Mouse (Mus musculus) NIH3T3 (cell line): ENCODE results near the gene Prpf8.
A peak's percentile ranks its signal among the peaks of the same experiment; 100 is the strongest.

Experiments
- DNase-seq: peaks from one replicate; pipeline ENCODE4 v3.0.0-alpha.2; 2012; ENCODE audit warnings: low read depth

Prpf8 gene

GRCm38 (mm10) chr11:75459751-75460102, 26.9 kb upstream of the Prpf8 start:
- no peak for DNase-seq

- peak; percentile 96 for DNase-seq
Measured at GRCm38 (mm10) chr11:75460103-75460843, 26.3 kb upstream of the Prpf8 start.

GRCm38 (mm10) chr11:75460844-75461742, 25.5 kb upstream of the Prpf8 start, which contains the start of gene Tlcd2:
Gene Tlcd2, plus strand, starts transcription at chr11:75461715.
- peak; percentile 100 for DNase-seq

DNA sequence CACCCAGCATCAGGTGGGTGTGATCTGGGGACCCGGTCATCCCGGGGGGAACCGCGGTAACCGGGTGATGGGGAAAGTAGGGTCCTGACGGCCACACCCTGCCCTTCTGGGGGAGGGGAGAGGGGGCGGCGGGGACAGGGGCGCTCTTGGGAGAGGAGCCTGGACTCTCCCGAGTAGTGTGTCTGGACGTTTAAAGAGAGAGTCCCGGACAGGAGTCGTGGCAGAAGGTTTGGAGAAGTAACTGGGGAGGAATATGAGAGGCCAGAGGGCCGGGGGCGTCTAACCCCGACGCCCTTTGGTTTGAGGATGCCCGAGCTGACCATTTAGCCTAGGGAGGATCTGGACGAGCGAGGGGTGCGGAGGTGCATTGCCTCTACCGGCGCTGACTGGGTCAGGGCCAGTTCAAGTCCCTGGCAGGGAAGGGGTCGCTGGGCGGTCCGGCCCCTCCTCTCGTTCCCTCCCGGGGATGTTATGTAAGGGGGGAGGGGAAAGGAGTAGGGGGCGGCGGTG, 24.8 kb upstream of the Prpf8 start:
- no peak for DNase-seq

DNA sequence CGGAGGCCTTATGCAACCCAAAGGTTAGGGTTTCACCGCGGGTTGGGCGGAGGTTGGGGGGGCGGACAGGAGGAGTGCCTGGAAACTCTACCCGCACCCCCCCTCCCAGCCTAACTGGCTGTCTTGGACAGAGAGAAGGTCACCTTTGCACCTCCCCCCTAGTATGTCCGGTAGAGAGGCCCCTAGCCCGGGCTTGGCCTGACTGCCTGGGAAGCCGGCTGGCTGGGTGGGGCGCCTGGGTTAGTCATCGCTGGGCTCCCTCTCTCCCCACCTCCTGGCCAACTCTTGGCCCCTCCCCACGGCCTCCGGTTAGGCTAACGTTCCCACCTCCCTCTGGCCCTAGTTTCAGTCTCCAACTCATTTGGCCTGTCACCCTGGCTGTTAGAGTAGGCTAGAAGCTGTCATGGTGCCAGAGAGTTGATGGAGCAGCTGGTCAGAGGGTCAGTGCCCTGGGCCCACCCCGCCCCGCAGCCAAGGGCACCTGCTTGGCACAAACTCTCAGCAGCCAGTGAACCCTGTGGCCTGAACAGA, 24.3 kb upstream of the Prpf8 start:
- peak; percentile 95 for DNase-seq

DNA sequence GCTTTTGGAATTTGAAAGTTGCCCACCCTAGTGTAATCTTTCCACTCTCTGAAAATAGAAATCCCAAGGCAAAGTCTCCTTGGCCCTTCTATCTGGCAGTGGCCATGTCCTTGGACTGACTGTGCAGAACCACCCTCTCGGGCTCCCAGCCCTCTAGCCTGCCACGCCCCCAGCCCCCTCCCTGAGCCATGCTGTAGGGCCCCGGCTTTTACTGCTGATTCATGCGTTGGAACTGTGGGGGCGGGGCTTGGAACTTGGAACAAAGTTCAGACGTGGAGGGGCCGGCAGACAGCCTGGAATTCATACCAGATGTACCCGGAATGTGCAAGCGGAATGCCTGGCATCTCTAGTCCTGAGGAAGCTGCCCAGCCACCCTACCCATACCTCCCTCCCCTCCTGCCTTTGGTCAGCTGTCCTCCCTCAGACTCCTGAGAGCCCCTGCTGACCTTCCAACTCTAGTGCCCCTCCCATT, 23.7 kb upstream of the Prpf8 start:
- peak; percentile 99 for DNase-seq

- no peak for DNase-seq
Measured at GRCm38 (mm10) chr11:75463624-75464023, 23.0 kb upstream of the Prpf8 start.

GRCm38 (mm10) chr11:75464417-75464816, 22.2 kb upstream of the Prpf8 start:
- DNase-seq, result no peak

DNA sequence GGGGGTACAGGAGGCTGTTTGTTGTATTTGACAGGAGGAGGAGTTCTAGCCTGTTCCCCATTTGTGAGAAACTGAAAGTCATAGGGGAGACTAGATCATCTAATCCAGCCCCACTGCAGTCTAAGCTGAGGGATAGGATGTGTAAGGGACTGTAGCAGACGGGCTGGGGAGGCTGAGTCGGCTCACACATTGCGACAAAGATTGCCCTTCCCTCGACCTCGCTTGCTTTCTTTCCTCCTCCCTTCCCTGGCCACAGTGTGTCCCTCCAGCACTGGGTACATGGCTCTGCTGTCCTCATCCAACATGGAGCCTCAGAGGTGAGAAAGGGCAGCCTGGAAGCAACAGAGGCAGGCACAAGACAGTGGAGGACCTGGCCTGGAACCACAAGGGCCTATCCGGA, 21.6 kb upstream of the Prpf8 start:
- DNase-seq, result no peak

GRCm38 (mm10) chr11:75466731-75467505, 19.7 kb upstream of the Prpf8 start:
- DNase-seq, result peak; percentile 41

GRCm38 (mm10) chr11:75467512-75468215, 19.0 kb upstream of the Prpf8 start:
- DNase-seq, result no peak

DNA sequence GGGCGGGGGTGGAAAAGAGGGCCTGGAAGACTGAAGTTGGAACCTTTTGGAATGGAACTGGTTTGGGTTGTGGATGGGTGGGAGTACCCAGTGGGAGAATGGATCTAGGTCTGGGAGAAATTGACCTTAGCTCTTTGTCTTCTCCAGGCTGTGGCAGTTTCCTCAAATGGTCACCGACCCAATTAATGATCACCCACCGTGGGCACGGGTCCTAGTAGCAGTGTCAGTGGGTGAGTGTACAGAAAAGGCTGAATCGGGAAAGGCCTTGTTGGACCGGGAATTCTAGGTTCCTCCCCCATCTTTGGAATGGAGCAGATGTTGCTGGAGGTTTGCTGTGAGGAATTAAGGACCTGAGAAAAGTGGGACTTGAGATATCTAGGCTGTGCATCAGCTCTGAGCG, 18.2 kb upstream of the Prpf8 start:
- no peak for DNase-seq

DNA sequence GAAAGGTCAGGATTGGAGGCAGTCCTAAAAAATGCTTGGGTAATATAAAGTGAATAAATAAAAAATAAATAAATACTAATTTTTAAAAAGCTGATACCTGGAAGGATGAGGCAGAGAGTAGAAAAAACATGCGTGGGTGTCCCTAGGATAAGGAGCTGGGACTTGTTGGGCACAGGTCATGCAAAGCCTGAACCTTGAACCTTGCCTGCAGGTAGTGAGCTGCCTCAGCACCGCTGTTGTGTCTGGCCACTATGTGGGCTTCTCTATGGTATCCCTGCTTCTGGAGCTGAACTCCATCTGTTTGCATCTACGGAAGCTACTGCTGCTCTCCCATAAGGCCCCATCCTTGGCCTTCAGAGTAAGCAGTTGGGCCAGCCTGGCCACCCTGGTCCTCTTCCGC, 17.4 kb upstream of the Prpf8 start:
- DNase-seq, result no peak

- peak; percentile 83 for DNase-seq
Measured at GRCm38 (mm10) chr11:75470675-75471074, 15.9 kb upstream of the Prpf8 start.

DNA sequence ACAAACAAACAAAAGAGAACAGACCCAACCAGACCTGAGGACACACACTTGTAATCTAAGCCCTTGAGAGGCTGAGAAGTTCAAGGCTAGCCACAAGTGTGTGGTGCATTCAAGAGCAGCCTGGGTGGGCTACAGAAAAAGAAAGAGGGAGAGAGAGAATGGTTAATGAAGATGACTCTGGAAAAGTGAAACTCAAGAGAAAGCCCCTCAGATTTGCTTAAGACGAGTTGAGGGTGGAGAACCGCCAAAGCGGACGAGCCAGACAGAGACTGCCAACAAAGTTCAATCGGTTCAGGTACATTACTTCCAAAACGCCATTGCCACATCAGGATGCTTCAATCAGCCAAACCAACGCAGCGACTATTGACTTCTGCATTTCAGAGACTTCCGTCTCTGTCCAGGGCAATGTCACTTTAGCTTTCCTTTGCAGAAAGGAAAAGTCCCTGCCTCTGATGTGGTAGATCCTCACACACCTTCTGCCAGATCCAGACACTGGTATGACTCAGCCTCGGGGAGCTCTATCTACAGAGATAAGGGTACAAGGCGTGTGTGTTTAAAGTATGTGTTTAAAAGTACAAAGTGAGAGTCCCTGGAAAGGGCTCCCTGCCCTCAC, 14.0 kb upstream of the Prpf8 start:
- DNase-seq, result no peak

- no peak for DNase-seq
Measured at GRCm38 (mm10) chr11:75473376-75473775, 13.2 kb upstream of the Prpf8 start.

DNA sequence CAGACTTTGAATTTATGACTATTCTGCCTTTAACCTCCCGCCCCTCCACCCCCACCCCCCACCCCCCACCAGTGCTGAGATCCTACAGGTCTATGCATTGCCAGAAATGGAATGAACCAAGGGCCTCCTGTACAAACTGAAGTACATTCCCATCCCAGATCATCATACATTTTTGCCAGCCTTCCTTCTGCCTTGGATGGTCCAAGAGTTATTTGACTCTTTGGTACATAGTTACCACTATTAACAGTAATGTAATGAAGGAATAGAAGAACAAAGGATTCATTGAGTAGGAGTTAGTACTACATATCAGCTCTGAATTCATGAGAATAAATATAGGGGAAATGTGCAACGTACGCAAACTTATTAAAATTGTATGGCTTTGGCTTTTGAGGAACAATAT, 424 bp upstream of the Prpf8 start:
- DNase-seq, result no peak

DNA sequence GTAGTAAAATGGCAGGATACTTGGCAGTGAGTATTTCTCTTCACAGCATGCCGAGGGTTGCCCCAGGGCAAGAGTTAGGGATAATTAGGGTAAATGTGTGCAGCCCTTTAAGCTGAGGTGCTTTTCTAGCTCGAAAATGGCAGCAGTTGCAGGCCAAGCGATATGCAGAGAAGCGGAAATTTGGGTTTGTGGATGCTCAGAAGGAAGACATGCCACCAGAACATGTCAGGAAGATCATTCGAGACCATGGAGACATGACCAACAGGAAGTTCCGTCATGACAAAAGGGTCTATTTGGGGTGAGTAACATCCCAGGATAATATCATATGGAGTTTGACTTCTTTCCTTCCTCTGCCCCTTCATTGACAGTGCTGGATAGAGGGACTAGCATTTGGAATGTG, 880 bp downstream of the Prpf8 start:
- DNase-seq, result no peak

DNA sequence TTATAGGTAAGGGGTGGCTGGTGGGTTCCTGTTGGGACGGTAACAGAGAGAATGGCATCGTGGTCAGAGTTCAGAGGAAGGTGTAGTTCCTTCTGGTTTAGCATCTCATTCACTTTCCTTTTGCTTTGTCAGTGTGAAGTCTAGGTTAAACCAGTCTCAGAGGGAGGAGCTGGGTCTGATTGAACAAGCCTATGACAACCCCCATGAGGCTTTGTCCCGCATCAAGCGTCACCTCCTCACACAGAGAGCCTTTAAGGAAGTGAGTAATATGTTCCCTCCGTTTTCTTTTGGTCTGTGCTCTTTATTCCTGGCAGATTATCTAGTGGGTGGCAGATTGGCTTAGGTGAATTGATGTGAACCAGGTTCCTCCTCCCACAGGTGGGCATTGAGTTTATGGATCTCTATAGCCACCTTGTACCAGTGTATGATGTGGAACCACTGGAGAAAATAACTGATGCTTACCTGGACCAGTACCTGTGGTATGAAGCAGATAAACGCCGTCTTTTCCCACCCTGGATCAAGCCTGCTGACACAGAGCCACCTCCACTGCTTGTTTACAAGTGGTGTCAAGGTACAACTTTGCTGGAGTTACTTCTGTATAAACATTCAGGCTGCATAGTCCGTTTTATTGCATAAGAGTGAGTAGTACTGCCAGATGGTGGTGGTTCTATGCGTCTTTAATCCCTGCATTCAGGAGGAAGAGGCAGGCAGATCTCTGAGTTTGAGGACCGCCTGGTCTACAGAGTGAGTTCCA, 7.9 kb downstream of the Prpf8 start:
- DNase-seq, result no peak

DNA sequence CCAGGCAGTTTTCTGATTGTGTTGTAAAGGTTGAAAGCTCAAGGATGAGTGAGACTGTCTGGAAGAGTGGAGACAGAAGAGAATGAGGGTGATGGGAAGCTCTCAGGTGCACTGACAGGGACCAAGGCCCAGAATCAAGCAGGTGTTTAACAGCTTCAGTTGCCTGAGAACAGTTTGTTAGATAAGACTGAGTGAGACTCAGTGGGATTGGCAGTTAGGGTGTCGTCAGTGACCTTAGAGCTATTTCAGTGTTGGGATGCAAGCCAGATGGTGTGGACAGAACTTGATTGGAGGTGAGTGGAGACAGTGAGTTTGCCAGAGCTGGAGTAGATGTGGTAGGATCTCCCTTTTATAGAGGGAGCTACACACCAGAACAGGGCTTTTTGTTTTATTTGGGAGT, 11.5 kb downstream of the Prpf8 start:
- no peak for DNase-seq
